Mouse (Mus musculus): ENCODE results near the gene Arsg. TPM values are rescaled to one million over a fixed set of nuclear protein-coding genes. Genes with fewer than 3 reads are reported as not detected.

Gene Arsg
- polyA plus RNA-seq (2015; fragmentation: Nextera tagmentation; extraction: Ambion mirVana), result 5.5 and 7.1 TPM in 2 replicates

GRCm38 (mm10) chr11:109473171-109474085, at the start of gene Arsg, which contains the start of gene Slc16a6:
Gene Arsg (plus strand): TSS chr11:109473374.
Gene Slc16a6 (minus strand): TSS chr11:109473598.
- Histone ChIP-seq H3K27me3 (peaks cover 11% of the 10 kb centered on the region; the same call in 1 of the 2 replicates), H3K9ac (peak within 1 kb of the TSS; percentile 71), H3K4me2 (peak within 1 kb of the TSS; percentile 77), H3K4me3 (peak within 1 kb of the TSS; percentile 57), H3K27ac (replicated peaks) (peak within 1 kb of the TSS; percentile 93), H3K36me3 (no peaks in the 10 kb centered on the region), H3K4me1 (replicated peaks) (peaks cover 21% of the 10 kb centered on the region), H3K9me3 (no peaks in the 10 kb centered on the region)
- peak; percentile 91 for ATAC-seq (ENCODE audit: low FRiP score, low read depth)
- WGBS, result under 1% methylated on average over 108 of the region's 111 CpGs

DNA sequence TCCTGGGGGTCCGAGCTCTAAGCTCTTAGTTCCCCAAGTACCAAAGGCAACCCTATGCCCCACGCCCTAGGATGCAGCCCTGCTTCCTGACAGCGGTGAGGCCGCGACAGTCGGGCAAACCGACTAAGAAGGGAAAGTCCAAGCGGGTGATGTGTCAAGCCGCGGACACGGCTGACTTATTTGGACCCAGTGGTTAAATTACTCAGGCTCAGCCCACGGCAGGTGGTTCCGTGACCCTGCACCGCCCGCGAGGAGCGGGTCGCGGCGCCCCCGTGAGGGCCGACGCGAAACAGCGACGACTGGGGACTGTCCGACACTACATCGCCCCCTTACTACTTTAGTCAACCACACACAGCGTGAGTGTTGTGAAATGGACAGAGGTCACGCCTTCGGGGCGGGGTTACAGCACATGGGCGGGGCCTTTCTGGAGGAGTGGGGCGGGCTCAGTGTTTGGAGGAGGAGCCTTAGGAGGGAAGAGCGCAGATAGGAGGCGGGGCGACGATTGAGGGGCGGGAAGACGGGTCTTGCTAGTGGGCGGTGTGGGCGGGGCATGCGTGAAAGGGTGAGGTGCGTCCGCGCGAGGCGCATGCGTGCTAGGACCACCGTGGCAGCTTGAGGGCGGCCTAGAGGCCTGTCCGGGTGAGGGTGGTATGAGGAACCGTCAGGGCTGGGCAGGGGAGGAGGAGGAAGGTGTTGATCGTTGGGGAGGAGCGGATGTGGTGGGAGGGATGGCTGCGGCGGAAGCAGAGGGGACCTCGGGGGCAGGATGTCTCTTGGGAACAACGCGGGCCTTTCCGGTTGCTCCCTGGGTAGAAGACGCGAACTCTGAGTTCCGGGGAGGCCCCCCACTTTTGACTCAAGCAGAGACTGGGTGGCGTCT, 47.5 kb upstream of the Arsg start, which contains the start of gene Amz2:
TSS of gene Amz2 (plus strand) at position 555 of the 880 bp plus-strand sequence.
- under 1% methylated on average over 65 of the region's 65 CpGs for WGBS
- Histone ChIP-seq H3K4me1 (replicated peaks) (peaks cover 13% of the 10 kb centered on the region), H3K9me3 (no peaks in the 10 kb centered on the region), H3K27me3 (no peaks in the 10 kb centered on the region), H3K4me3 (peak within 1 kb of the TSS; percentile 76), H3K36me3 (peaks cover 22% of the 10 kb centered on the region), H3K27ac (replicated peaks) (peak within 1 kb of the TSS; percentile 85), H3K4me2 (peak within 1 kb of the TSS; percentile 66), H3K9ac (peak within 1 kb of the TSS; percentile 83)
- peak; percentile 96 for ATAC-seq (ENCODE audit: low FRiP score, low read depth)

DNA sequence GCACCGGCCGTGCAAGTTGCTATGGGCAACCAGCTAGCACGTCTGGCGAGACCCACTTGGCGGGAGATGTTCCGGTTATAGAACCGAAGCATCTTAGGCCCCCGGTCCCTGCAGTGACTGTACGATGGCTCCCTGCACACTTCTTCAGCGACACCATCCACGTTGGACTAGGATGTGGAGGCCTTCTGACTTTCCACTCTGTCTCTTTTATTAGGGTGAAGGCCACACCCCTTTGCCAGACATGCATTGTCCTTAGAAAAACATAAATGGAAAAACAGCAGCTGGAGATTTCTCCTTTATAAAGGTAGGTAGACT, 46.9 kb upstream of the Arsg start:
- no peaks in the 10 kb centered on the region for H3K9me3 ChIP-seq
- WGBS, result 0% methylated on average over 11 of the region's 11 CpGs
- peaks cover 22% of the 10 kb centered on the region for H3K36me3 ChIP-seq
- no peak; the same call in 1 of the 2 replicates for ATAC-seq (ENCODE audit: low FRiP score, low read depth)
- peak overlapping the region; percentile 85 for H3K27ac ChIP-seq (replicated peaks)
- H3K4me3 ChIP-seq, result peak overlapping the region; percentile 76
- H3K4me1 ChIP-seq (replicated peaks), result peaks cover 13% of the 10 kb centered on the region
- H3K4me2 ChIP-seq, result peak overlapping the region; percentile 66
- H3K9ac ChIP-seq, result peak overlapping the region; percentile 83
- H3K27me3 ChIP-seq, result no peaks in the 10 kb centered on the region

- Histone ChIP-seq H3K9ac (no peak overlapping the region), H3K9me3 (no peaks in the 10 kb centered on the region), H3K4me1 (replicated peaks) (peaks cover 17% of the 10 kb centered on the region), H3K4me2 (peak overlapping the region; percentile 66), H3K36me3 (peaks cover 22% of the 10 kb centered on the region), H3K27ac (replicated peaks) (no peak overlapping the region), H3K27me3 (no peaks in the 10 kb centered on the region), H3K4me3 (peak overlapping the region; percentile 76; the same call in 1 of the 2 replicates)
- ATAC-seq (ENCODE audit: low FRiP score, low read depth), result no peak
- 92% methylated on average over 5 of the region's 5 CpGs for whole genome bisulfite sequencing
Observed at GRCm38 (mm10) chr11:109427353-109427752, 45.8 kb upstream of the Arsg start.

GRCm38 (mm10) chr11:109434233-109434798, 38.9 kb upstream of the Arsg start:
- Histone ChIP-seq H3K9ac (no peak overlapping the region), H3K4me3 (no peak overlapping the region), H3K36me3 (peaks cover 54% of the 10 kb centered on the region), H3K4me1 (replicated peaks) (0 out of 2 replicates have a peak, but pooled peaks cover 4% of the 10 kb centered on the region), H3K27ac (replicated peaks) (no peak overlapping the region), H3K9me3 (no peaks in the 10 kb centered on the region), H3K4me2 (no peak overlapping the region), H3K27me3 (no peaks in the 10 kb centered on the region)
- 96% methylated on average over 16 of the region's 16 CpGs for WGBS
- ATAC-seq (ENCODE audit: low FRiP score, low read depth), result no peak

DNA sequence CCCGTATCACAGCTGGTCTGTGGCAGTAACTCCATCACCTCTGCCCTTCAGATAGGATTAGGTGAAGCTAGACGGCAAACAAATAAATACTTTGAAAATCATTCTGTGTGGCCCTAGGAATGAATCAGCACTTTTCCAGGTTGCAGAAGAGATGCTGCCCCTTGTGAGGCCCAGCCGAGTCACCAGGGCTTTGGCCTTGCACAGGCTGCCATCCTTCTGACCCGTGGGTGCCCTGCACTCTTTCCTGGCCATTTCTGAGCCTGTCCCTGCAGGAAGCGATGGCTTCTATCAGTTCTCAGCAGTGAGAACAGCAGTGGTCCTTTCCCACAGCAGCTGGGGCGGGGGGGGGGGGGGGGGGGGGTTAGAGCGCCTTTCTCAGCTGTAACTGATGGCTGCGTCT, 36.3 kb upstream of the Arsg start:
- no peaks in the 10 kb centered on the region for H3K27me3 ChIP-seq
- no peak overlapping the region for H3K4me3 ChIP-seq
- no peak for ATAC-seq (ENCODE audit: low FRiP score, low read depth)
- no peak overlapping the region for H3K4me2 ChIP-seq
- H3K4me1 ChIP-seq (replicated peaks), result peaks cover 8% of the 10 kb centered on the region
- 72% methylated on average over 7 of the region's 8 CpGs for WGBS
- H3K9ac ChIP-seq, result no peak overlapping the region
- H3K9me3 ChIP-seq, result no peaks in the 10 kb centered on the region
- no peak overlapping the region for H3K27ac ChIP-seq (replicated peaks)
- H3K36me3 ChIP-seq, result peaks cover 41% of the 10 kb centered on the region

DNA sequence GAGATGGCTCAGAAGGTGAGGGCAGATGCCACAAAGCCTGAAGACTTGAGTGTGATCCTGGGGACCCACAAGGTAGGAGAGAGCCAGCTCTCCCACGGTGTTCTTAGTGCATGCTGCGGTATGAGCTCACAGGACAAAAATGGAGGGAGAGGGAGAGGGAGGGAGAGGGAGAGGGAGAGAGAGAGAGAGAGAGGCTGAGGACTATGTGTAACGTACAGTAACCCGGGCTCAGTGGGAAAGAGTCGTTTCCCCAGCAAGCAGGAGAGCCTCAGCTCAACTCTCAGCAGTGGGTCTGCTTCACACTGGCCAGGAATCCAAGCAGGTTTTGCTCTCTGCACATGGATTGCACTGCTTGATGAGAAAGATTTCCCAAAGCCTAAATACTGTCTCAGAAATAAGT, 34.0 kb upstream of the Arsg start:
- no peaks in the 10 kb centered on the region for H3K9me3 ChIP-seq
- WGBS, result 15% methylated on average over 5 of the region's 5 CpGs
- no peak overlapping the region for H3K27ac ChIP-seq (replicated peaks)
- peaks cover 35% of the 10 kb centered on the region for H3K36me3 ChIP-seq
- H3K4me2 ChIP-seq, result peak overlapping the region; percentile 85
- H3K27me3 ChIP-seq, result no peaks in the 10 kb centered on the region
- peaks cover 8% of the 10 kb centered on the region for H3K4me1 ChIP-seq (replicated peaks)
- no peak overlapping the region for H3K4me3 ChIP-seq
- ATAC-seq (ENCODE audit: low FRiP score, low read depth), result peak; percentile 28; the same call in 1 of the 2 replicates
- no peak overlapping the region for H3K9ac ChIP-seq

- Histone ChIP-seq H3K27ac (replicated peaks) (0 out of 2 replicates have a peak overlapping the region, but pooled peaks have one; percentile 14), H3K9ac (peak overlapping the region; percentile 47), H3K4me2 (peak overlapping the region; percentile 85), H3K36me3 (peaks cover 28% of the 10 kb centered on the region), H3K27me3 (no peaks in the 10 kb centered on the region), H3K9me3 (no peaks in the 10 kb centered on the region), H3K4me1 (replicated peaks) (peaks cover 8% of the 10 kb centered on the region), H3K4me3 (peak overlapping the region; percentile 44)
- 3% methylated on average over 32 of the region's 32 CpGs for WGBS
- ATAC-seq (ENCODE audit: low FRiP score, low read depth), result peak; percentile 53; the same call in 1 of the 2 replicates
Observed at GRCm38 (mm10) chr11:109439829-109440340, 33.3 kb upstream of the Arsg start.

DNA sequence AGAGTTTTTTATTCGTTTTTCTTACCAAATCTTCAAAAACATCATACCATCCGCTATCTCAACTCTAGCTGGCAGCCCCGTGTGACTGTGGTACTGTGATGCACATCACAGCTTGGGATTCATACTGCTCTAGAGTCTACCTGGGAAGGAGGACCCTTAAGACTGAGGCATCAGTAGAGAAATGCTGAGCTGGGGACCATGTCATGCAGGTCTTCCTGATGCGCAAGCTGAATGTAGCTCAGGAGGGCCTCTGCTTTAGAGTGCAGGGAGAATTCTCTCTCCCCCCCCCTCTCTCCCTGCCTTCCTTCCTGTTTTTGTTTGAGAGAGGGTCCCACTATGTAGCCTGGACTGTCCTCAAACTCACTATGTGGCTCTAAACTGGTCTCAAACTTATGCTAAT, 32.5 kb upstream of the Arsg start:
- Histone ChIP-seq H3K36me3 (peaks cover 21% of the 10 kb centered on the region), H3K27ac (replicated peaks) (no peak overlapping the region), H3K9me3 (no peaks in the 10 kb centered on the region), H3K4me3 (no peak overlapping the region), H3K4me1 (replicated peaks) (peaks cover 8% of the 10 kb centered on the region), H3K4me2 (peak overlapping the region; percentile 85), H3K27me3 (no peaks in the 10 kb centered on the region), H3K9ac (no peak overlapping the region)
- WGBS, result 57% methylated on average over 4 of the region's 4 CpGs
- ATAC-seq (ENCODE audit: low FRiP score, low read depth), result no peak

DNA sequence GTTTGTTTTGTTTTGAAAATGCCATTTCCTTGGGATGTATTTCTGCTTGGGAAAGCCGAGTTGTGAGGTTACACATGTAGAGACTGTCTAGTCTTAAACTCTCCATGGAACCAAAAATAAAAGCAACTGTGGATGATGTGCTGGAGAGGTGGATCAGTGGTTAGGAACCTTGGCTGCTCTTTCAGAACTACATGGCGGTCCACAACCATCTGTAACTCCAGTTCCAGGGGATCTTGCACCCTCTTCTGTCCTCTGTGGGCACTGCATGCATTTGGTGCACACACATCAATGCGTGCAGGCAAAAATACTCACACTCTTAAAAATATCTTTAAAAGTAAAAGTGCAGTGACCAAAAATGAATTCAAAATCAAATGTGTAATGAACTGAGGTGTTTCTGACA, 32.1 kb upstream of the Arsg start:
- 55% methylated on average over 3 of the region's 3 CpGs for WGBS
- ATAC-seq (ENCODE audit: low FRiP score, low read depth), result no peak

GRCm38 (mm10) chr11:109442166-109442730, 30.9 kb upstream of the Arsg start:
- Histone ChIP-seq H3K4me2 (no peak overlapping the region), H3K9me3 (no peaks in the 10 kb centered on the region), H3K4me1 (replicated peaks) (peaks cover 8% of the 10 kb centered on the region), H3K27ac (replicated peaks) (no peak overlapping the region), H3K4me3 (no peak overlapping the region), H3K36me3 (0 out of 2 replicates have a peak, but pooled peaks cover 11% of the 10 kb centered on the region), H3K27me3 (no peaks in the 10 kb centered on the region), H3K9ac (no peak overlapping the region)
- WGBS, result 75% methylated on average over 5 of the region's 5 CpGs
- no peak for ATAC-seq (ENCODE audit: low FRiP score, low read depth)

More for the DNA sequence above, 32.1 kb upstream of the Arsg start:
- Histone ChIP-seq H3K4me1 (replicated peaks) (peaks cover 8% of the 10 kb centered on the region), H3K27ac (replicated peaks) (no peak overlapping the region), H3K27me3 (no peaks in the 10 kb centered on the region), H3K4me2 (no peak overlapping the region), H3K4me3 (no peak overlapping the region), H3K9ac (no peak overlapping the region), H3K36me3 (peaks cover 16% of the 10 kb centered on the region), H3K9me3 (no peaks in the 10 kb centered on the region)

Data from hindbrain, embryonic 15.5 days (tissue).